Mouse (Mus musculus) heart, postnatal 0 days (tissue): ENCODE data around the gene Rbm47.

ENCODE experiments used
- CTCF ChIP-seq: IDR thresholded peaks from 2 replicates; pipeline ENCODE4 v1.5.1; 2016; ENCODE audit warnings: antibody characterized with exemption, control low read depth, low read depth
- EP300 ChIP-seq: IDR thresholded peaks from 2 replicates; pipeline ENCODE4 v1.6.1; 2016; ENCODE audit warnings: antibody characterized with exemption, low read depth

GRCm38 (mm10) chr5:66015449-66015961 lies 157.4 kb downstream of the Rbm47 start:
- TF ChIP-seq CTCF (no peak), EP300 (no peak)
